Mouse (Mus musculus) testis, adult 10 weeks (tissue): Measurements from ENCODE around the gene Il1rapl2. TPM values are rescaled to one million over a fixed set of nuclear protein-coding genes. Genes with fewer than 3 reads are reported as not detected.

ENCODE experiments used
- polyA plus RNA-seq: library from polyadenylated mRNA; stranded (reverse); fragments of 350-450 nt; fragmentation: Illumina TruSeq; extraction: RNeasy Lipid Tissue Mini Kit (QIAGEN cat#74804); gene quantifications from one replicate; pipeline ENCODE4 v1.2.3, GENCODE M21; 2014; ENCODE audit warnings: low read depth, low replicate concordance

The Il1rapl2 gene
- 0.08 TPM for polyA plus RNA-seq

GRCm38 (mm10) chrX:137570321-137571195 lies at the start of gene Il1rapl2:
Gene Il1rapl2 (plus strand): TSS chrX:137570608.

GRCm38 (mm10) chrX:138209480-138209879 lies 639.1 kb downstream of the Il1rapl2 start, which contains the start of gene Tex13a:
Gene Tex13a (minus strand): TSS chrX:138209580.

